Comparison of ENCODE assay signal across 17 mouse cellular contexts in the genomic region with DNA sequence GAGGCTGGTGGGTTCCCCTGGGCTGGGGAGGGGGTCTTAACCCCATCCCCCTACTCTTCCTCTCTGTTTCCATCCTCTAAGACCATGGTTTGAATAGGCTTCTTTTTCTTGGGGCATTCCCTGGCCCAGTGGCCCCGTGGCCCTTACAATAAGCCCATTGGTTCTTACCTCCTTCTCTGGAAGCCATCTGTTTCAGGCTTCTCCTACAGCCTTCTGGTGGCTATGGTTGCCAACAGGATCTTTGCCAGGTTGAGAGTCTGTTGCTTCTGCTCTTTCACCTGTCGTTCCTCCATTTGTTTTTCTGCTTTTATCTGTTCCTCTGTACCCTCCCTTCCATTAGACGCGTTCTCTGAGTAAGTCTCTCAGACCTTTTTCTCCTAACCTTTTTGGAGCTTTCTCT. TPM values are rescaled to one million over a fixed set of nuclear protein-coding genes. Genes with fewer than 3 reads are reported as not detected.
DNase-seq lines count a peak whose midpoint lies in the region; ATAC-seq and TF ChIP-seq lines count a peak whose summit lies in the region.
"Had no signal": no experiment of that assay in that cellular context is flagged by ENCODE, and none has a peak within 500 bp of the region (broad histone marks: within the 10 kb centered on the region; RNA-seq: fewer than 3 reads in every experiment).

No protein-coding gene starts in this region.

- 93% methylated on average over 4 of the region's 4 CpGs for WGBS in thymus, adult 2 months

- no peak for TF ChIP-seq POLR2A in thymus, adult 2 months (IDR thresholded peaks at IDR 0.05; ENCODE audit: control insufficient read depth, extremely low read depth, insufficient read depth, low read length, poor library complexity)

- ATAC-seq in granulocyte monocyte progenitor cell, adult 5-6 weeks (replicated peaks; ENCODE audit: poor library complexity, severe bottlenecking) = no peak
- ATAC-seq: intestine, embryonic 16.5 days had no signal

- no peak overlapping the region for H3K4me3 ChIP-seq in thymus, adult 2 months (ENCODE audit: control insufficient read depth, insufficient read depth, low read length)
- H3K4me3 ChIP-seq: embryonic facial prominence, embryonic 13.5 days; gastrocnemius, adult 2 months; limb, embryonic 15.5 days; midbrain, embryonic 10.5 days had no signal

- no peak overlapping the region for H3K27ac ChIP-seq in thymus, adult 2 months (ENCODE audit: control insufficient read depth, insufficient read depth, low read length)
- H3K27ac ChIP-seq: embryonic facial prominence, embryonic 13.5 days; gastrocnemius, adult 2 months; hindbrain, embryonic 14.5 days; limb, embryonic 15.5 days; midbrain, embryonic 10.5 days had no signal

- H3K27me3 ChIP-seq in thymus, adult 2 months (ENCODE audit: control insufficient read depth, insufficient read depth, low read length) = no peaks in the 10 kb centered on the region
- H3K27me3 ChIP-seq: embryonic facial prominence, embryonic 13.5 days; limb, embryonic 15.5 days had no signal

- peak; percentile 7 for DNase-seq in right cerebral cortex, adult 18-20 months
- DNase-seq in right cerebral cortex, postnatal 4 days = no peak
- peak; percentile 97 for DNase-seq in cerebellum, adult 9-11 months
- peak; percentile 39 to 56 for DNase-seq in layer of hippocampus, adult 8-10 months (ENCODE audit: low spot score in 2 of 2)
- no peak for DNase-seq in thymus, adult 2 months
- DNase-seq in spleen, postnatal 36 days (ENCODE audit: low spot score in 2 of 2) = no peak
- DNase-seq: adrenal gland, postnatal 10 days; B cell, adult 2 months; gastrocnemius, adult 2 months; kidney, postnatal 14 days; lung, postnatal 36 days had no signal

- H3K4me1 ChIP-seq in thymus, adult 2 months (replicated peaks; ENCODE audit: control insufficient read depth, insufficient read depth, low read length) = 0 out of 2 replicates have a peak, but pooled peaks cover 2% of the 10 kb centered on the region

- H3K36me3 ChIP-seq in thymus, adult 2 months (ENCODE audit: control insufficient read depth, insufficient read depth, low read length) = peaks cover 6% of the 10 kb centered on the region
- H3K36me3 ChIP-seq: limb, embryonic 15.5 days had no signal

- TF ChIP-seq CTCF in thymus, adult 2 months (IDR thresholded peaks at IDR 0.05; ENCODE audit: borderline replicate concordance, control insufficient read depth, extremely low read depth, insufficient read depth, low read length, poor library complexity) = no peak

RNA-seq across cellular contexts. Expression of gene Numa1, which starts 3.7 kb away (rescaled TPM):
- 100 to 1,000 TPM in 3 of 4 experiments, 10 to 100 TPM in 1; 99.7 to 129 (median 117) TPM for total RNA-seq in layer of hippocampus, adult 8-10 months (2022)
- polyA plus RNA-seq in thymus, adult 2 months (2012; rRNA removed) = 166 and 186 TPM in 2 replicates
- total RNA-seq in granulocyte monocyte progenitor cell, adult 5-6 weeks (2014; fragmentation: Nextera tagmentation) = 114 and 116 TPM in 2 replicates
- total RNA-seq in granulocyte monocyte progenitor cell, adult 5-6 weeks (2017) = 153 and 204 TPM in 2 replicates

RNA-seq across cellular contexts. Expression of gene Lrrc51, which starts 3.9 kb away (rescaled TPM):
- 1 to 10 TPM; 5.8 to 7.9 (median 6.1) TPM for total RNA-seq in layer of hippocampus, adult 8-10 months (2022)
- 4.0 and 6.2 TPM in 2 replicates for polyA plus RNA-seq in thymus, adult 2 months (2012; rRNA removed)
- 4.0 and 6.1 TPM in 2 replicates for total RNA-seq in granulocyte monocyte progenitor cell, adult 5-6 weeks (2014; fragmentation: Nextera tagmentation)
- 3.8 TPM in 1 of 2 replicates, not detected in the other for total RNA-seq in granulocyte monocyte progenitor cell, adult 5-6 weeks (2017)

RNA-seq across cellular contexts. Expression of gene Tomt, which starts 31.4 kb away (rescaled TPM):
- total RNA-seq in layer of hippocampus, adult 8-10 months (2022) = under 1 TPM in 1 of 4 experiments, not detected in 3; 0.35 TPM
- polyA plus RNA-seq in thymus, adult 2 months (2012; rRNA removed) = 0.08 and 0.20 TPM in 2 replicates
- not detected in 2 replicates for total RNA-seq in granulocyte monocyte progenitor cell, adult 5-6 weeks (2014; fragmentation: Nextera tagmentation)
- 0.09 TPM in 1 of 2 replicates, not detected in the other for total RNA-seq in granulocyte monocyte progenitor cell, adult 5-6 weeks (2017)
- total RNA-seq: gastrocnemius, adult 2 months had no signal

RNA-seq across cellular contexts. Expression of gene Lamtor1, which starts 31.9 kb away (rescaled TPM):
- 10 to 100 TPM; 77.5 to 94.3 (median 89.8) TPM for total RNA-seq in layer of hippocampus, adult 8-10 months (2022)
- polyA plus RNA-seq in thymus, adult 2 months (2012; rRNA removed) = 235 and 239 TPM in 2 replicates
- 76.6 and 89.7 TPM in 2 replicates for total RNA-seq in granulocyte monocyte progenitor cell, adult 5-6 weeks (2014; fragmentation: Nextera tagmentation)
- 70.9 and 91.7 TPM in 2 replicates for total RNA-seq in granulocyte monocyte progenitor cell, adult 5-6 weeks (2017)

Comparison
In these comparisons a context has a peak if more than half of its experiments do, and no peak if none do; other contexts are left out.
1. DNase-seq: peak in right cerebral cortex, adult 18-20 months (single experiment), cerebellum, adult 9-11 months (single experiment) and layer of hippocampus, adult 8-10 months (2 of 2); none in right cerebral cortex, postnatal 4 days (single experiment), thymus, adult 2 months (single experiment) and spleen, postnatal 36 days (0 of 2).